Mouse (Mus musculus) small intestine, adult 2 months (tissue): ENCODE measurements at regions not wholly inside any gene's neighbourhood (a gene's known extent, or its start where the extent isn't known, plus 50 kb on each side); places are given as distances from the start of the nearest gene placed in this dataset.
A peak's percentile ranks its signal among the peaks of the same experiment; 100 is the strongest.

Experiments used
- CTCF ChIP-seq: fragments of 200-500 bp; IDR thresholded peaks from 2 replicates; pipeline ENCODE4 v1.5.1; 2012; ENCODE audit warnings: low read depth, mild to moderate bottlenecking, control low read depth, inconsistent platforms, low read length, moderate library complexity, mixed read lengths; ENCODE audit not compliant: insufficient replicate concordance, insufficient read length; ENCODE audit errors: extremely low read depth
- POLR2A ChIP-seq: fragments of 200-500 bp; IDR thresholded peaks from 2 replicates; pipeline ENCODE4 v1.6.1; 2012; ENCODE audit warnings: low read depth, mild to moderate bottlenecking, control low read depth, inconsistent platforms, low read length, moderate library complexity

- TF ChIP-seq CTCF (peak; percentile 46; the same call in 1 of the 2 replicates), POLR2A (no peak)
These were observed 1028.6 kb downstream of the 9330182O14Rik start for GRCm38 (mm10) chr15:41162793-41163192.
